Mouse (Mus musculus) urinary bladder, postnatal 0 days (tissue): ENCODE results near the gene Olfr1356. TPM values are rescaled to one million over a fixed set of nuclear protein-coding genes. Genes with fewer than 3 reads are reported as not detected.

Experiments used
- polyA plus RNA-seq: library from polyadenylated mRNA; unstranded; fragments of >200 nt; fragmentation: Nextera tagmentation; extraction: Ambion mirVana; gene quantifications from 2 replicates; pipeline ENCODE4 v1.2.1, GENCODE M21; 2015

The Olfr1356 gene
- not detected in 2 replicates for polyA plus RNA-seq

GRCm38 (mm10) chr10:78852066-78852465 is at the start of gene Olfr1356:
Gene Olfr1356, minus strand, starts transcription at chr10:78852166.

GRCm38 (mm10) chr10:78875240-78875639 is 23.3 kb upstream of the Olfr1356 start, which contains the start of gene Olfr1355:
Gene Olfr1355, plus strand, starts transcription at chr10:78875540.

Other genes starting within 250 kb of the Olfr1356 start
- gene Olfr1357, start 234.1 kb downstream of the Olfr1356 start, polyA plus RNA-seq, result not detected in 2 replicates
- gene Casp14, start 133.9 kb downstream of the Olfr1356 start, polyA plus RNA-seq, result 0.22 and 0.41 TPM in 2 replicates
- 0.08 TPM in 1 of 2 replicates, not detected in the other for gene Ccdc105, start 99.1 kb downstream of the Olfr1356 start, polyA plus RNA-seq
- 1.5 and 2.8 TPM in 2 replicates for gene Slc1a6, start 71.7 kb downstream of the Olfr1356 start, polyA plus RNA-seq
- not detected in 2 replicates for gene Olfr1355, start 23.4 kb upstream of the Olfr1356 start, polyA plus RNA-seq
- not detected in 2 replicates for gene Olfr1354, start 61.0 kb upstream of the Olfr1356 start, polyA plus RNA-seq
- gene Olfr8, start 98.5 kb upstream of the Olfr1356 start, polyA plus RNA-seq, result not detected in 2 replicates
- gene Olfr1353, start 111.1 kb upstream of the Olfr1356 start, polyA plus RNA-seq, result not detected in 2 replicates
- not detected in 2 replicates for gene Olfr1352, start 128.9 kb upstream of the Olfr1356 start, polyA plus RNA-seq
- gene Olfr1351, start 160.3 kb upstream of the Olfr1356 start, polyA plus RNA-seq, result not detected in 2 replicates
- 0.11 TPM in 1 of 2 replicates, not detected in the other for gene Olfr57, start 176.6 kb upstream of the Olfr1356 start, polyA plus RNA-seq
- 18.0 and 21.4 TPM in 2 replicates for gene 2610008E11Rik, start 245.4 kb upstream of the Olfr1356 start, polyA plus RNA-seq